Mouse (Mus musculus) v-Abl transformed pro-B cells (cell line): ENCODE measurements around the gene Atxn1.

Experiments
- in situ Hi-C, 2 experiments: fragments of 400-800 bp; cut with MboI; formaldehyde crosslinking; loops; one replicate each; pipeline ENCODE4 v1.15.1; 2025; ENCODE audit not compliant: unreplicated experiment in 2 of 2

The Atxn1 gene

DNA sequence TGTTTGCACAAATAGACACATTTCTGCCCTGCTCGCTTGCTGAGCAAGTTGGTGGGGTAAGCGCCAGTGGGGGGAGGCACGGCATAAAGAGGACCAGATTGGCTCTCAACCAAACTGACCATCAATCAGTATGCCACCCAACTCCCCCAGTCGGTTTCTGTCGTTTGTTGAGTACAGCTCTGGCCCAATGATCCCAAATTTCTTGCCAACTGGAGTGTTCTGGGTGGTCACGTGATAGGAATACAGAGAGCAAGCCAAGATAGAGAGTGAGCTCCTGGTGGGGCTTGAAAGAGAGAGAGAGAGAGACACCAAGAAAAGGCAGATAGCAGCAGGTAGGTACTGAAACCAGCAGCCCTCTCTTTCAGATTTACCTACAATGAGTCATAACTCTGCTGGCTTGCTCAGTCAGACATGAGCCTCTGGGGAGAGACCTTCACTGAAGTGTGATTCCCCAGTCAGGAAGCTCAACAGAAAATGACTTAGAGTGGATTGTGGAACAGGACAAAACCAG is 57.6 kb downstream of the Atxn1 start:
- in situ Hi-C loops, result no loop called here

DNA sequence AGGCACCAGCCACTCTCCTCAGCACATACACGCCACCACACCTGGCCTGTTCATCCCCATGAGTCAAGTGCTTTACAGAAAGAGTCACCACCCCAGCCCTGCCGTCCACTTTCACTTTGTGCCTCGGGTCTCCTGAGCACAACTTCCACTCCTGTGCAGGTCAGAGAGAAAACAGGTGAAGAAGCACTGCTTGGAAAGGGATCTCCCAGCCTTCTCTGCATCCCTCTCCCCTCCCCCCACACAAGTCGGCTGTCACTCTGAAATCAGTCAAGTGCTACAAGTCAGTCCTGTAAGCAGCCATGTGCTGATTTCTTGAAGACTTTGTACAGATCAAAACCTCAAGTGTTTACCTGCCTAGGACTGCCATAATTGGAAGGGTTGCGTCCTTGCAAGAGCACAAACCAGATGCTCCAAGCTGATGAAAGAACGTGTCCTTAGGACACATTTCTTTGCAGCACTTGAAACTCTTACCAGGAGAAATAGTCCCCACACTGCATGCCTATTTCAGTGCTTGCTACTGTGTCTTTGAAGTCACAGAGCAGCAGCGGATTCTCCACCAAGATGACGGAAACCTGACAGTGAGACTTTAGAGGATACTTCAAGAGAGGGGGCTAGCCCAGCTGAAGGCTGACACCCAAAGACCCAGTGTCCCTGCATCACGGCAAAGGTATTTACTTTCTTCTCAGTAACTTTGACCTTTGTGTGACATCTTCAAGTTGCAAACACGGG is 58.2 kb downstream of the Atxn1 start:
- in situ Hi-C loops, result no loop called here

DNA sequence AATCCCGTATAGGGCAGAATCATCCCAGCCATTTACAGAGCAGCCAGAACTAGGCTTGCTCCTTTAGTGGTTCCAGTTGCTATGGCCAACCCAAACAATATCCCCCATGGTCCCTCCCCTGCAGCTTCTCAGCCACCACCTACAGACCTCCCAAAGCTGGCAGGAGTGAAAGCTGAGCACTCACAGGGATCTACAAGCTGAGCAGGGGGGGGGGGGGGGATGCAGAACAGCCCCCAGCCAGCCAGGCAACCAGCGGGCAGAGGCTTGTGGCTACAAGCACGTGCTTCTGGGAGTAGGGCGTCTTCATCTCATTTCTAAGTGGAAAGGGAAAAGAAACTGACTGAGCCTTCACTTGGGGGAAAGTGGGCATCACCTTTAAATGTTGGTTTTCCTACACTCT is 59.9 kb downstream of the Atxn1 start:
- in situ Hi-C loops, result no loop called here

DNA sequence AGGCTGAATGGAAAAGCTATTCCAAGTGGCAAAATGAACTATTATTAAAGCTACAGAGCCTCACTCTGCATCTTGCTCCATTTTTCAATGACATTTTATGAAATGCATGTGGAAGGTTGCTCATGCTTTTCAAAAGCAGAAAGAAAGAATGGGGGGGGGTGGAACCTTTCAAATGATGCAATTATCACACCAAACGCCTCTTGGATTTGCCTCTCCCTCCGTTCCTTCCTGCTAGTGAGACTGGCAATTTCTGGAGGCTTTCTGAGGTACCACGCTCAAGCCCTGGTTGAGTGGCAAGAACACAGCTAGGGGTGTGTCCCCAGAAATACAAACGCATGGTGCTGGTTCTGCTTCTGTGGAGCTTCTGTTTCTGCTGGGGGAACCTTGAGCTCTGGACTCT is 60.4 kb downstream of the Atxn1 start:
- in situ Hi-C loops, result no loop called here

GRCm38 (mm10) chr13:45903519-45904274 is 61.1 kb downstream of the Atxn1 start:
- in situ Hi-C loops, result no loop called here

- in situ Hi-C loops, result no loop called here
Observed at GRCm38 (mm10) chr13:45902457-45902856, 62.4 kb downstream of the Atxn1 start.

DNA sequence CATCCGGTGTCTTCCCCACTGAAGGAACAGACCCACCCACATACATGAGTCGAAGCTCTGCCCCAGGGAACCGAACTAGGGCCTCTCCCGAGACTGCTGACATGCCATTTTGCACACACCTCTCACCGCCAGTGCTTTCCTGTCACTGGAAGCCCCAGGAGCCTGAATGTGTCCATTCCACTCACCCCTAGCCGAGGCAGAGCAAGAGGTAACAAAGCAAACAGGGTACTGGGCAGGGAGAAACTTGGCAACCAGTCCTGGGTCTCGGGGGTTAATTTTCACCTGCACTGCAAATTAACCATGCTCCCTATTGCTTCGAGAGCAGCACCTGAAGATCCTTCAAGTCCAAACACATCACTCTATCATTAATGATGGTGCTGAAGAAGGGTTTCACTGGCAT is 64.0 kb downstream of the Atxn1 start:
- in situ Hi-C loops, result no loop called here

DNA sequence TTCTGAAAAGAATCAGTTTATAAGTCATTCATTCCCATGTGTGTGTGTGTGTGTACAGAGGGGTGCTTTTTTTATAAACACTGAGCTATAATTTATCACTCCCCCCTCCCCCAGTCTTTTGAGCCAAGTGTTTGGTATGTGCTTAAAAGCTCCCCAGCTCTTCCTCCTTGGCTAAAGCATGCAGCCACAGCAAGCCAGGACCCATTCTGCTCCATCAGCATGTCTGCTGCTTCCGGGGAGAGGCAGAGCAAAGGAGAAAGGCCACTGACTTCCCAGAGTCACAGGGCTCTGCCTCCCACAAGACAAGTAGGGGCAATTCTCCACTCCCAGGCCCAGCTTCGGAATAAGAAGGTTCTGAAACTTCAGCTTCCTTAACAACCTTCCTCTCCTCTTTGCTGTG is 67.2 kb downstream of the Atxn1 start:
- in situ Hi-C loops, result no loop called here

GRCm38 (mm10) chr13:45894760-45895159 is 70.0 kb downstream of the Atxn1 start:
- in situ Hi-C loops, result no loop called here

DNA sequence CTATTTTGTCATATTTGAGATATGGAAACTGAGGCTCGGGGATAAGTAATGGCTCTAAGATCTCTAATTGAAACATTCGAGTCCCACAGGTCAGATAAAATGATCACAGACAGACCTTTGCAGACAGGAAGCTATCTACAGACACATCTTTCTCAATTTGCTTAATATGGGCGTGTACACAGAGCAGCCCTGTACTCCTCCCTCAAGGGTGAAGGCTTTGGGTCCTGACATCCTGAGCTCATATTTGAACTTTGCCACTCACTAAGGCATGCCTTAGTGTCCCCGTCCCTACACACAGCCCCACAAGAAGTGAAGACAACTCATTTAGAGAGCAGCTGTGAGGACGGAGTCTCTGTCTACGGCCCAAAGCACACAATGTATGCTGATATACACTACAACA is 70.6 kb downstream of the Atxn1 start:
- in situ Hi-C loops, result no loop called here

GRCm38 (mm10) chr13:45891073-45891472 is 73.7 kb downstream of the Atxn1 start:
- in situ Hi-C loops, result no loop called here

DNA sequence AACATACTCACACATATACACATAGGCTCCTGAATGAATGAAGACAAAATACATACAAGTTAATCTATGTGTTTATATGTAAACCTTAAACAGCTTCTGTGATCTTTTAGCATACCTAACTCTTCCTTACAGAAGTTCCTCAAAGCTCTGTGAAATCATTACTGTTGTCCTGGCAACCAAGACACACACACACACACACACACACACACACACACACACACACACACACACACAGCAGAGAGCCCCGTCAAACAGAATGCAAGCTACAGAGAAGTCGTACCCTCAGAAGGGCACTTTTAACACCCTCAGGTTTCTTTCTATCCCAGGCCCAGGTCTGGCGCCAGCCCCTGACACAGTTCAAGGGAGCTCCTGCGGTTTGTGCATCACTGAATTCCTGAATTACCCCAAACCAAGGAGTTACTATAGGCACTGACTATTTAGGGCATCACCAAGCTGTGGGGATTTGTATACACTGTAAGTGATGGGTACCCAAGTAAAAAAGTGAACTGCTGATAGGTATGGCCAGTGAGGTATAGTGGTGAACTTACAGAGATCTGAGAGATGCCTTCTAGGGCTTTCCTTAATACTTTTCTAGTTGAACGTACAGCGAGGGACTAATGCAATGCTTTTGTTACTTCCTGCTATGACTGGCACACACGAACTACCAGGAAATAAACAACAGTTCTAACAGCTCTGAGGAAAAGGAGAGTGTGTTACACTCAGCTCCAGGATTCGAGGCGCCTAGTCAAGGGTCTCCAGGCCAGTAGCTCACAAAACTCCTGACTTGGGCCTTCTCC is 75.7 kb downstream of the Atxn1 start:
- in situ Hi-C loops, result no loop called here

GRCm38 (mm10) chr13:45884878-45885277 is 79.9 kb downstream of the Atxn1 start:
- in situ Hi-C loops, result no loop called here

- in situ Hi-C loops, result no loop called here
Observed at GRCm38 (mm10) chr13:45883791-45884238, 81.0 kb downstream of the Atxn1 start.

GRCm38 (mm10) chr13:45882976-45883440 is 81.8 kb downstream of the Atxn1 start:
- in situ Hi-C loops, result no loop called here

- in situ Hi-C loops, result no loop called here
Observed at GRCm38 (mm10) chr13:45880543-45880845, 84.3 kb downstream of the Atxn1 start.

DNA sequence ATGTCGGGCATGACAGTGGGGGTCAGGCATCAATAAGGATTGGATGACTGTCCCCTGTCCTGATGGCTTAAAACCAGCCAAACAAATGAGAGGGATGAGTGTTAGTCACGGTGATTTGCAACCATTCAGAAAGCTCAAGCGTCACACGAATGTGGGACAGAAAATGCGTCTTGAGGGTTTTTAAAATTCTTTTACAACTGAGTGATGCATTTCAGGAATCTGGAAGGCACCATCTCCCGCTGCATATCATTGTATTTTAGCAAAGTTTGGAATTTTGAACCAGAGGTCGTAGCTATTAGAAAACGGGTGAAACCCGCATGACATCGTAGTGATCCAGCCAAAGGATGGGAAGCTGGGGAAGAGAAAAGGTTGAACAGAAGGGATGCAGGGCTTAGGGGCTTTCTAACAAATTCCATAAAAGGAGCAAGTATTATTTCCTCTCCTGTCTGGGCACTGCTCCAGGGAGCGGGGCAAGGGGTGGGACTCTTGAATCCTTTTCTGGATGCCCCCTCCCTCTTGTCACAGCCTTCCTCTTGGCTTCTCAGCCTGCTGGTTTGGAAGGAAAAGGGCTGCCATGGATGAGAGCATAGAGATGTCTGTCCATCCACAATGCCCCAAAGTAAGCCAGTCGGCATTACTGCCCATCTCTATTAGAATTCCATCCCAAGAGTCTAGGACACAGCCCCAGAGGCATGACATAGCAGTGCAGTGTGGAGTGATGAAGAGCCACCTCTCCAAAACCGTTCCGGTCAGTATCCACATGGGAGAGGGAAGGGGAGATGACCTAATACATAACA is 84.9 kb downstream of the Atxn1 start:
- in situ Hi-C loops, result loop anchor here (10.0 kb wide), 1 partner anchor 85 kb away; the partner anchor contains the start of gene Atxn1 (in 2 of the 2)

GRCm38 (mm10) chr13:45876939-45877338 is 87.9 kb downstream of the Atxn1 start:
- in situ Hi-C loops, result loop anchor here (10.0 kb wide), 1 partner anchor 88 kb away; the partner anchor contains the start of gene Atxn1 (in 2 of the 2)

- in situ Hi-C loops, result loop anchor here (10.0 kb wide), 1 partner anchor 88 kb away; the partner anchor contains the start of gene Atxn1 (in 2 of the 2)
Observed at GRCm38 (mm10) chr13:45876368-45876760, 88.4 kb downstream of the Atxn1 start.
